Mouse (Mus musculus) cerebellum, adult 2 months (tissue): ENCODE measurements at regions not wholly inside any gene's neighbourhood (a gene's known extent, or its start where the extent isn't known, plus 50 kb on each side); places are given as distances from the start of the nearest gene placed in this dataset.

Experiments used
- CTCF ChIP-seq: fragments of 200-500 bp; IDR thresholded peaks from 2 replicates; pipeline ENCODE4 v1.5.1; 2011; ENCODE audit warnings: low read depth, mild to moderate bottlenecking, control low read depth, low read length, moderate library complexity, borderline replicate concordance; ENCODE audit not compliant: insufficient read depth
- POLR2A ChIP-seq: fragments of 200-500 bp; IDR thresholded peaks from 2 replicates; pipeline ENCODE4 v1.6.1; 2011; ENCODE audit warnings: low read length, control low read depth, borderline replicate concordance; ENCODE audit not compliant: insufficient read depth

DNA sequence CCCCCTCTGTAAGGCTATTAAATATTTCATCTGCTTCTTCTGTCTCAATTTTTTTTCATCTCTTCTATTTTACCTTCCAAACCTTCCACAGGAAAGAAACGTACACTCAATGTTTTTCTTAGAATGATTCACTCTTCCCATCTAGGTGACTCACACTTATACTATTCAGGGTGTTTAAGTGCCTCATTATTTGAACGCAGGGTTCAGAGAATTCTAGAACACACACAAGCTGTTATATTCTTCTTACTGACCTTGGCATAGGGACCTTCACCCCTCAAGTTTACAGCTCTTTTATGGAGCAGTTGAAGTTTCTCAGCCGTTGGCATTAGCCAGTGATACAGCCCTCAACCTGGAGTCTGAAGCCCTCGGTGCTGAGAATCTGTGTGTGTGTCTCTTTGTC is 144.2 kb downstream of the Gpam start:
- no peak for TF ChIP-seq POLR2A
- TF ChIP-seq CTCF, result no peak
